In genomic region chr5:48737640-48738039, GRCm38 (mm10) we compare ENCODE assay signal across 11 mouse cellular contexts.
DNase-seq lines count a peak whose midpoint lies in the region; ATAC-seq and TF ChIP-seq lines count a peak whose summit lies in the region.
"Had no signal": no experiment of that assay in that cellular context is flagged by ENCODE, and none has a peak within 500 bp of the region (broad histone marks: within the 10 kb centered on the region; RNA-seq: fewer than 3 reads in every experiment).

No protein-coding gene starts in this region.

- H3K4me3 ChIP-seq in heart, postnatal 0 days (ENCODE audit: low read depth, low read length), result no peak overlapping the region
- no peak overlapping the region for H3K4me3 ChIP-seq in midbrain, embryonic 14.5 days (replicated peaks; ENCODE audit: low read depth, low read length)
- H3K4me3 ChIP-seq in midbrain, embryonic 13.5 days (replicated peaks), result no peak overlapping the region
- H3K4me3 ChIP-seq: heart, embryonic 13.5 days; myocyte had no signal

- no peak for ATAC-seq in heart, postnatal 0 days (ENCODE audit: insufficient read depth, low read depth)
- ATAC-seq in midbrain, embryonic 14.5 days (ENCODE audit: low FRiP score, low TSS enrichment), result peak; percentile 50; the same call in 1 of the 2 replicates
- ATAC-seq in midbrain, embryonic 13.5 days, result no peak
- ATAC-seq: liver, postnatal 0 days had no signal

- no peaks in the 10 kb centered on the region for H3K9me3 ChIP-seq in heart, postnatal 0 days (replicated peaks; ENCODE audit: control insufficient read depth, low read length)
- no peaks in the 10 kb centered on the region for H3K9me3 ChIP-seq in midbrain, embryonic 14.5 days (ENCODE audit: control insufficient read depth, low read length)
- H3K9me3 ChIP-seq in midbrain, embryonic 13.5 days, result no peaks in the 10 kb centered on the region
- H3K9me3 ChIP-seq: heart, embryonic 13.5 days had no signal

- H3K27me3 ChIP-seq in heart, postnatal 0 days (ENCODE audit: control insufficient read depth, insufficient read depth, low read length), result no peaks in the 10 kb centered on the region
- no peaks in the 10 kb centered on the region for H3K27me3 ChIP-seq in midbrain, embryonic 14.5 days (ENCODE audit: control insufficient read depth, insufficient read depth, low read length)
- no peaks in the 10 kb centered on the region for H3K27me3 ChIP-seq in midbrain, embryonic 13.5 days
- H3K27me3 ChIP-seq: heart, embryonic 13.5 days had no signal

- no peak overlapping the region for H3K9ac ChIP-seq in heart, postnatal 0 days (replicated peaks; ENCODE audit: low read depth, low read length)
- no peak overlapping the region for H3K9ac ChIP-seq in midbrain, embryonic 14.5 days (replicated peaks; ENCODE audit: low read length)
- no peak overlapping the region for H3K9ac ChIP-seq in midbrain, embryonic 13.5 days (replicated peaks)
- H3K9ac ChIP-seq: heart, embryonic 13.5 days; liver, postnatal 0 days had no signal

- no peak for TF ChIP-seq EP300 in heart, postnatal 0 days (IDR thresholded peaks at IDR 0.05; ENCODE audit: low read depth)

- 37% methylated on average over 2 of the region's 2 CpGs for WGBS in heart, postnatal 0 days
- 58% methylated on average over 2 of the region's 2 CpGs for WGBS in midbrain, embryonic 14.5 days
- 52% methylated on average over 2 of the region's 2 CpGs for WGBS in midbrain, embryonic 13.5 days

- peak; percentile 9; the same call in 1 of the 2 replicates for TF ChIP-seq CTCF in heart, postnatal 0 days (IDR thresholded peaks at IDR 0.05; ENCODE audit: low read depth)

- H3K27ac ChIP-seq in heart, postnatal 0 days (ENCODE audit: low read depth), result no peak overlapping the region
- no peak overlapping the region for H3K27ac ChIP-seq in midbrain, embryonic 14.5 days (replicated peaks; ENCODE audit: low read depth, low read length)
- H3K27ac ChIP-seq in midbrain, embryonic 13.5 days, result no peak overlapping the region
- H3K27ac ChIP-seq: heart, embryonic 13.5 days had no signal

- no peaks in the 10 kb centered on the region for H3K4me1 ChIP-seq in heart, postnatal 0 days (ENCODE audit: control insufficient read depth, insufficient read depth)
- H3K4me1 ChIP-seq in midbrain, embryonic 14.5 days (ENCODE audit: control insufficient read depth, insufficient read depth, low read length), result no peaks in the 10 kb centered on the region
- H3K4me1 ChIP-seq in midbrain, embryonic 13.5 days (replicated peaks), result no peaks in the 10 kb centered on the region
- H3K4me1 ChIP-seq: heart, embryonic 13.5 days had no signal

- H3K4me2 ChIP-seq in heart, postnatal 0 days (ENCODE audit: low read depth, low read length), result no peak overlapping the region
- H3K4me2 ChIP-seq in midbrain, embryonic 14.5 days (ENCODE audit: low read length), result no peak overlapping the region
- no peak overlapping the region for H3K4me2 ChIP-seq in midbrain, embryonic 13.5 days (replicated peaks)
- H3K4me2 ChIP-seq: heart, embryonic 13.5 days had no signal

- no peaks in the 10 kb centered on the region for H3K36me3 ChIP-seq in heart, postnatal 0 days (replicated peaks; ENCODE audit: control insufficient read depth, insufficient read depth, low read length)
- H3K36me3 ChIP-seq in midbrain, embryonic 14.5 days (ENCODE audit: control insufficient read depth, insufficient read depth, low read length), result no peaks in the 10 kb centered on the region
- H3K36me3 ChIP-seq in midbrain, embryonic 13.5 days, result no peaks in the 10 kb centered on the region
- H3K36me3 ChIP-seq: heart, embryonic 13.5 days had no signal

- intact Hi-C loops in heart, postnatal 36 days (cut with DNase I), result no loop called here

- no peak for DNase-seq in heart, postnatal 0 days (ENCODE audit: low spot score)
- DNase-seq in heart, postnatal 36 days, result no peak
- DNase-seq in midbrain, embryonic 14.5 days, result peak; percentile 54
- DNase-seq in embryo, embryonic 10.5 days (ENCODE audit: low spot score), result peak; percentile 24
- DNase-seq in retina, postnatal 1 day, result peak; percentile 15
- DNase-seq in urinary bladder, postnatal 14 days (ENCODE audit: low spot score), result no peak
- DNase-seq: cerebellum, adult 8-10 months; liver, postnatal 0 days had no signal

Comparison
In these comparisons a context has a peak if more than half of its experiments do, and no peak if none do; other contexts are left out.
1. DNase-seq: peak in midbrain, embryonic 14.5 days (single experiment), embryo, embryonic 10.5 days (single experiment) and retina, postnatal 1 day (single experiment); none in heart, postnatal 0 days (single experiment), heart, postnatal 36 days (0 of 2) and urinary bladder, postnatal 14 days (single experiment).